Mouse (Mus musculus) adrenal gland, postnatal 36 days (tissue): ENCODE measurements around the gene Hmx3. TPM values are rescaled to one million over a fixed set of nuclear protein-coding genes. Genes with fewer than 3 reads are reported as not detected.
A peak's percentile ranks its signal among the peaks of the same experiment; 100 is the strongest.

Source experiments
- DNase-seq, 2 experiments: peaks; one replicate each; pipeline ENCODE4 v3.0.0; 2021; ENCODE audit warnings: mixed read lengths in 1 of 2
- total RNA-seq, 2 experiments: library from RNA; stranded (reverse); gene quantifications; 2 replicates each; pipeline ENCODE4 v1.2.3; 2021

The Hmx3 gene
- total RNA-seq, 2 experiments from 2014 or later = not detected

- peak in 1 of 2 experiments; percentile 12 for DNase-seq
Observed at GRCm38 (mm10) chr7:131556541-131557271, 14.0 kb downstream of the Hmx3 start.

- DNase-seq = no peak
Observed at GRCm38 (mm10) chr7:131557751-131558150, 15.1 kb downstream of the Hmx3 start.

GRCm38 (mm10) chr7:131559986-131560696, 17.5 kb downstream of the Hmx3 start, which contains the start of gene Bub3:
TSS of gene Bub3 (plus strand) at chr7:131560222.
- peak; percentile 92 for DNase-seq

- no peak for DNase-seq
Observed at GRCm38 (mm10) chr7:131560697-131561042, 18.0 kb downstream of the Hmx3 start.

GRCm38 (mm10) chr7:131575246-131575645, 32.6 kb downstream of the Hmx3 start:
- DNase-seq = no peak

GRCm38 (mm10) chr7:131582178-131582577, 39.5 kb downstream of the Hmx3 start:
- no peak for DNase-seq

- no peak for DNase-seq
Observed at GRCm38 (mm10) chr7:131585551-131585950, 42.9 kb downstream of the Hmx3 start.

Other genes with a start within 250 kb of the Hmx3 start
- gene Cuzd1, start 220.6 kb upstream of the Hmx3 start, total RNA-seq = not detected
- not detected for gene Fam24b, start 213.4 kb upstream of the Hmx3 start, total RNA-seq
- not detected for gene Fam24a, start 209.0 kb upstream of the Hmx3 start, total RNA-seq
- 10 to 100 TPM; 12.0 to 16.8 TPM for gene 2310057M21Rik, start 180.1 kb upstream of the Hmx3 start, total RNA-seq
- gene Pstk, start 171.7 kb upstream of the Hmx3 start, total RNA-seq = 10 to 100 TPM; 19.8 to 21.1 TPM
- 10 to 100 TPM; 28.6 to 32.7 TPM for gene Ikzf5, start 132.3 kb upstream of the Hmx3 start, total RNA-seq
- 100 to 1,000 TPM; 240 to 608 TPM for gene Acadsb, start 132.3 kb upstream of the Hmx3 start, total RNA-seq
- gene Hmx2, start 5.9 kb downstream of the Hmx3 start, total RNA-seq = not detected
- gene Bub3, start 17.4 kb downstream of the Hmx3 start, total RNA-seq = 10 to 100 TPM; 74.7 to 79.1 TPM